Mouse (Mus musculus) brain, embryonic 14.5 days (tissue): ENCODE data around the gene Tmem151a.

Source experiments
- CTCF ChIP-seq: fragments of 200-500 bp; IDR thresholded peaks from 2 replicates; pipeline ENCODE4 v1.5.1; 2012; ENCODE audit warnings: inconsistent platforms, mild to moderate bottlenecking, moderate library complexity, borderline replicate concordance; ENCODE audit not compliant: insufficient read depth, insufficient read length; ENCODE audit errors: extremely low read depth
- POLR2A ChIP-seq: fragments of 200-500 bp; IDR thresholded peaks from 2 replicates; pipeline ENCODE4 v1.6.1; 2012; ENCODE audit warnings: mild to moderate bottlenecking, inconsistent platforms, borderline replicate concordance; ENCODE audit not compliant: poor library complexity, insufficient read depth, insufficient read length, severe bottlenecking; ENCODE audit errors: extremely low read depth

DNA sequence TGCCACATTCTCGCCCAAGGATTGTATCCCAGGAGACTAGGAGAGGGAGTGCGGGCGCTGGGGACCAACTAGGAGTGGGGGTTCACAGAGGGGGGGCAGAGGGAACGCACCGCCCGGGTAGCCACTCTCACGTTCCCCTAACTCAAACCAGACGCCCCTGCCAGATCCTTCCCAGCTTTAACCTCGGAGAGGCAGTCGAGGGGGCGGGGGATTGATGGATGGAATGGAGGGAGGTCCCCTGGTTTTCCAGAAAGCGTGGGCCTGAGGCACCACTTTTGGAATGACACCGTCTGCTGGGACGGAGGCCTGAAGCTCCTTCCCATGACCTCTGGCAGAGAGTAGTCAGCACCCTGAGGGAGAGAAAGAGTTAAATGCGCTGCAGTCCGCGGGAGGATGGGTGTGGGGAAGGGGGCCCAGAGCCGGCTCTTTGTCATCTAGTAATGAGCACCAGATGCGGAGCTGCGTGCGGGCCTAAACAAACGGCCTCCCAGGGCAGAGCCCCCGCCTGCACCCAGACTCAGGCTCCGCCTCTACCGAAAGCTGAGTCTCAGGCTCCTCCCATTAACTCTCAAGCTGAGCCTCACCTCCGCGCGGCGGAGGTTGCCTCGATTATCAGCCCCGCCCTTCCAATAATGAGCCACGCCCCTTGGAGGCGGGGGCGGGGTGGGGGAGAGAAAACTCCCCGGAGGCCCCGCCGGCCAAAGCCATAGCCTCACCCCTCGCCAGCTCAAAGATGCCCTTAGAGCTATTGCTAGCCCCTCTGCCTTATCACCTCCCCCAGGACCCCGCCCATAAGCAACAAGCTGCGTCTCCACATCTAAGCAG, 13.6 kb downstream of the Tmem151a start:
- TF ChIP-seq POLR2A (no peak), CTCF (no peak)
